Mouse (Mus musculus): Measurements from ENCODE around the gene Snx11.

DNA sequence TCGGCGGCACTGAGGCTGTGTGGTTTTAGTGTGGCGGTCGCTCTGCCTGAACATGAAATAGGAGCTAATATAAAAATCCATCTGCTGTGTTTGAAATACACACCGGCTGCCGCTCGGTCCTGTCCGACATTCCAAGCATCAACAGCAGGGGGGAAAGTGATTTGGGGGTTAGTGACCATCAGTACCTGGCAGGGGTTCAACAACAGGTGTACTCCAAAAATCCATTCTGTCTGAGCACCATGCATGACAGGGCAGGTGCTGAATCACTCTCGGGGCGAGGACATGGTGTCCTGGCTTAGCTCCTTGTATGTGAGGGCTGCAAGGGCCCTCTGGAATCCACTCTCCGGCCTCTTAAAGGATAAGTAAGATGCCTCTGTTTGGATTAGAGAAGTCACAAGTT is 41.0 kb downstream of the Snx11 start:
- TF ChIP-seq CTCF (IDR thresholded peaks at IDR 0.05; ENCODE audit: borderline replicate concordance, extremely low read depth, insufficient read depth, insufficient read length) (no peak), POLR2A (IDR thresholded peaks at IDR 0.05; ENCODE audit: borderline replicate concordance, extremely low read depth, insufficient read depth, insufficient read length, poor library complexity, severe bottlenecking) (no peak)
